Mouse (Mus musculus) midbrain, embryonic 13.5 days (tissue): ENCODE measurements around the gene Ccdc157. TPM values are rescaled to one million over a fixed set of nuclear protein-coding genes. Genes with fewer than 3 reads are reported as not detected.
A peak's percentile ranks its signal among the peaks of the same experiment; 100 is the strongest.
"Not testable (repeated sequence)": the region's sequence is repeated elsewhere in the genome, so short reads cannot be mapped to it uniquely, and the experiment has no call there.

Source experiments
- ATAC-seq: fragments of 200-750 bp; cut with Nextera tagmentation; 2 replicates; pipeline ENCODE4 v1.8.0; 2017; ENCODE audit warnings: mild to moderate bottlenecking, moderate TSS enrichment, moderate library complexity
- H3K27ac ChIP-seq: fragments of 300-500 bp; sonication (generic); 2 replicates; pipeline ENCODE4 v1.5.1; 2015; ENCODE audit warnings: inconsistent platforms, mild to moderate bottlenecking, moderate library complexity
- H3K27me3 ChIP-seq: fragments of 300-500 bp; sonication (generic); 2 replicates; pipeline ENCODE4 v1.6.1; 2015; ENCODE audit warnings: mild to moderate bottlenecking, inconsistent platforms
- H3K36me3 ChIP-seq: fragments of 300-500 bp; sonication (generic); 2 replicates; pipeline ENCODE4 v1.6.1; 2015; ENCODE audit warnings: mild to moderate bottlenecking, inconsistent platforms
- H3K4me1 ChIP-seq: fragments of 300-500 bp; sonication (generic); replicated peaks from 2 replicates; pipeline ENCODE4 v1.6.1; 2015; ENCODE audit warnings: inconsistent platforms
- H3K4me2 ChIP-seq: fragments of 300-500 bp; sonication (generic); replicated peaks from 2 replicates; pipeline ENCODE4 v1.6.1; 2015; ENCODE audit warnings: moderate library complexity, mild to moderate bottlenecking, inconsistent platforms
- H3K4me3 ChIP-seq: fragments of 300-500 bp; sonication (generic); replicated peaks from 2 replicates; pipeline ENCODE4 v1.5.1; 2015; ENCODE audit warnings: mild to moderate bottlenecking, inconsistent platforms
- H3K9ac ChIP-seq: fragments of 300-500 bp; sonication (generic); replicated peaks from 2 replicates; pipeline ENCODE4 v1.6.1; 2015; ENCODE audit warnings: mild to moderate bottlenecking, inconsistent platforms
- H3K9me3 ChIP-seq: fragments of 300-500 bp; sonication (generic); 2 replicates; pipeline ENCODE4 v1.6.1; 2016; ENCODE audit warnings: mild to moderate bottlenecking, inconsistent platforms
- WGBS: fragments of 180-500 bp; shearing (Covaris S2); methylation state at CpG from one replicate; pipeline ENCODE4 v1.1.7; 2015; 5-methylcytosine and 5-hydroxymethylcytosine counted together
- polyA plus RNA-seq: library from polyadenylated mRNA; unstranded; fragments of >200 nt; fragmentation: Nextera tagmentation; extraction: Ambion mirVana; gene quantifications from 2 replicates; pipeline ENCODE4 v1.2.1, GENCODE M21; 2015

Gene Ccdc157
- polyA plus RNA-seq, 1 experiment from 2014 or later, result 8.1 TPM

DNA sequence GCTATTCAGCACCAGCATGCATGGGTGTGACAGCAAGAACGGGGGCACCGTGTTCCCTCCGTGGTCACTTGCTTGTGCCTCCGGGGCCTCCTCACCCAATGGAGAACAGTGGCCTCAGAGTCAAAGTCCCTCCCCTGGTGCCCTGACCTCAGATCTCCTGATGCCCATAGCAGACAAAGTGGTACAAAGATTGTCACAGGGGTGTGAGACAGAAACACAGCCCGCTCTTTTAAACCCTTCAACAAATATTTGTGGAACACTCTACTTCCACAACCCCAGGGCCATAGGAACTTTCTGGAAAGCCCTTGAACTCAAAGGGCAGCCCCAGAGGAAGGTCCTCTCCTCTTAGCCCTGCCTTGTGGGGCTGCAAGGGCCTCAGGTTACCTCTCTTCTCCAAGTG, 37.9 kb downstream of the Ccdc157 start:
- H3K9me3 ChIP-seq, result peaks cover 9% of the 10 kb centered on the region; the same call in 1 of the 2 replicates
- peaks cover 22% of the 10 kb centered on the region for H3K27me3 ChIP-seq
- no peaks in the 10 kb centered on the region for H3K36me3 ChIP-seq
- 82% methylated on average over 5 of the region's 5 CpGs for WGBS
- ATAC-seq, result no peak
- H3K4me2 ChIP-seq, result no peak overlapping the region
- no peak overlapping the region for H3K9ac ChIP-seq
- H3K4me3 ChIP-seq, result no peak overlapping the region
- no peak overlapping the region for H3K27ac ChIP-seq
- peaks cover 16% of the 10 kb centered on the region for H3K4me1 ChIP-seq

DNA sequence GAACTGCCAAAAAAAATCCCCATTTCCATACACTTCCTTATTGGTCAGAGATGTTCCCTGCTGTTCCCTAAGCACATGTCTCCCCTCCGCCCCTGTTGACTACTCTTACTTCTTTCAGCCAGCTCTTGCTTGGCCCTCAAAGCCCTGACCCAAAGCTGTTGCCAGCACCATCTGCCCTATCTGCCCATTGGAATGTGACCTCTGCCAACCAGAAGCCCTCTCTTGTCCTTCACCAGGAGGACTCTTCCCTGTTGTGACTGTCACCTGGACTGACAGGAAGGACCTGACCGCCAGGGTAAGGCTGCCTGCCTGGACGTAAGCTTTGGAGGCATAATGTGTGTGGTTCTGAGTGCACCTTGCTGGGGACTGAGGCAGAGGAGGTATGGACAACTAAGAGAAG, 38.4 kb downstream of the Ccdc157 start:
- Histone ChIP-seq H3K27ac (no peak overlapping the region), H3K9ac (no peak overlapping the region), H3K4me2 (no peak overlapping the region), H3K36me3 (no peaks in the 10 kb centered on the region), H3K4me3 (no peak overlapping the region), H3K27me3 (peaks cover 28% of the 10 kb centered on the region), H3K9me3 (peaks cover 8% of the 10 kb centered on the region; the same call in 1 of the 2 replicates), H3K4me1 (peaks cover 20% of the 10 kb centered on the region)
- no peak for ATAC-seq
- 82% methylated on average over 3 of the region's 3 CpGs for WGBS

DNA sequence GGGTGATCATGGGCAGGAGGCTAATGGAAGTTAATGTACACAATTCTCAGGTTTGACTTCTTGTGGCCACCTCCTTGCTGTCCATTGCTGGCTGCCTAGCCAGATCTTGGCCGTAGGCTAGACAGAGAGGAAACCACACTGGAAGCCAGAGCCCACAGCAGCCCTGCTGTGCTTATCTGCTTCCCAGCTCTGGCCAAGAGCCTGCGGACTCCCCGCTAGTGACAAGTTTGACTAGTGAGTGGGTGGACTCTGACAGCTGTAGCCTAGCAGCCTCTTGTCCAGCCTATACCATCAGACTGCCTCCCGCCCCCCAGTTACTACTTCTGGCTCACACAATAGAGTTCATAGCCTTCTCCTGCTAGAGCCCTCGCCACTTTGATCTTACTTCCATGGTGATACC, 40.5 kb downstream of the Ccdc157 start:
- H3K4me2 ChIP-seq, result no peak overlapping the region
- peaks cover 28% of the 10 kb centered on the region for H3K27me3 ChIP-seq
- no peak overlapping the region for H3K27ac ChIP-seq
- H3K4me3 ChIP-seq, result no peak overlapping the region
- no peaks in the 10 kb centered on the region for H3K36me3 ChIP-seq
- 86% methylated on average over 5 of the region's 5 CpGs for WGBS
- no peak overlapping the region for H3K9ac ChIP-seq
- no peak for ATAC-seq
- H3K4me1 ChIP-seq, result peaks cover 20% of the 10 kb centered on the region
- H3K9me3 ChIP-seq, result no peaks in the 10 kb centered on the region

DNA sequence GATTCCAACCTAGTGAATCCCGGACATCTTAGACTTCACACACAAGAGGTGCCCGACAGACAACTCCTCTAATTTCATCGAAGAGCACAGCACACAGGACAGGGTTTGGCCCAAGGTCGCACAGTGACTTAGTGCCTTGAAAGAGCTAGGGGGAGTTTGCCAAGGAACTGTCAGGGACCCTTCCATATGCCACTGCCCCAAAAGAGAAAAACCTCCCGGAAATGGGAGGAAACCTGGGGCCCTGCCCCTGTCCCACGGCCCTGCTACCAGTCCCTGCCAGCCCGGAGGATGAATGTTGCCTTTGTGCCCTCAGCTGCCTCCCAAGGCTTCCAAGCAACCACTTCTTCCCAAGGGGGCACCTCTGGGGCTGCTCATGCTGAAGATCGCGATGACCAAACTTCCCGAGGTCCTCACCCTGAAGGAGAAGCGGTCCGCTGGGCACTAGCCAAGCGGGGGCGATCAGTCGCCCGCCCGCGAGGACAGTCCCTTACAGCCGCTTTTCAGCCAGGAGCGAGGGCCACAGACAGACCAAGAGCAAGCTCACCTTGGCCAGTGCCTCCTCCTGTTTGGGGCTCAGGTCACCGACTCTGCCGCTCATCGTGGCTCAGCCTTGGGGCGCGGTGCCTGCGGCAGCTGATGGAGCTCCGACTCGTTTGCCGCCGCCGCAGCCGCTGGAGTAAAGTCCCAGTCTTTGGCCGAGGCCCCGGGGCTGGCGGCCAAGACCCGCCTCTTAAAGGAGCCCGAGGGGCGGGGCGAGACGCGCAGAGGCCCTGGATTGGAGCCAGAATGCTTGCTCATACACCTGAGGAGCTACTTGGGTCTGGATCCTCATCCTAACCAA, 41.8 kb downstream of the Ccdc157 start:
- H3K9ac ChIP-seq, result peak overlapping the region; percentile 81
- 3% methylated on average over 41 of the region's 41 CpGs for WGBS
- ATAC-seq, result peak; percentile 61
- H3K4me1 ChIP-seq, result peaks cover 20% of the 10 kb centered on the region
- no peaks in the 10 kb centered on the region for H3K9me3 ChIP-seq
- peak overlapping the region; percentile 62 for H3K4me3 ChIP-seq
- peaks cover 28% of the 10 kb centered on the region for H3K27me3 ChIP-seq
- peak overlapping the region; percentile 88 for H3K4me2 ChIP-seq
- no peaks in the 10 kb centered on the region for H3K36me3 ChIP-seq
- H3K27ac ChIP-seq, result peak overlapping the region; percentile 5; the same call in 1 of the 2 replicates

DNA sequence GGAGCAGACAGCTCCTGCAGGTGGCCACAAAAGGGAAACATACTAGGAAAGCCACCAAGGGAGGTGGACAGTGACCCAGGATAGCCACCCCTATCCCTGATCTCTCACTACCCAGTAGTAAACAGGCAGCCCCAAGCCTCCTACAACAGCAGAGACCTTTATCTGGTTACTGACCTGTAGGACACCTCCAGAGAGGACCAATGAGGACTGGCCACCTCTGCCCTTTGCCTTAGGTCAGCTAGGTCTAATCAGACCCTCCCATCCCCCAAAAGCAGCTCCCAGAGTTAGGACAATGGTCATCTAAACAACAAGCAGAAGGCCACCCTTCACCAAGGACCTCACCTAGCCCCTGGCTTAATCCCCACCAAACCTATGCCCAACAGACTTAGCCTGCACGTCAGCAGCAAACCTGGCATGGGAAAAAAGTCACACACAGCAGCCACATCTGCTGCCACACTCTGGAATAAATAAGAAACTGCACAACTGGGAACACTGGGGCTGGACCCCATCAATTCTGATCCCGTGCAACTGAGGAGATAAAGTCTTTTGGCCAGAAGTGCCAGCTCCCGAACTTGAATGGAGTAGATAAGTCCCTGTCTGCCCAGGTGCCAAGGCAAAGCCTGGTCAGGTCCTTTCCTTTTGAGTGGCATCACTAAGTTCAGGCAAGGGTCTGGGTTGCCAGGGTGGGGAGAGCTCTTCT, 42.6 kb downstream of the Ccdc157 start:
- Histone ChIP-seq H3K4me1 (peaks cover 20% of the 10 kb centered on the region), H3K4me3 (peak overlapping the region; percentile 62), H3K36me3 (no peaks in the 10 kb centered on the region), H3K4me2 (peak overlapping the region; percentile 88), H3K27ac (no peak overlapping the region), H3K27me3 (peaks cover 28% of the 10 kb centered on the region), H3K9ac (peak overlapping the region; percentile 81), H3K9me3 (no peaks in the 10 kb centered on the region)
- peak; percentile 8; the same call in 1 of the 2 replicates for ATAC-seq
- WGBS, result 30% methylated on average over 3 of the region's 3 CpGs

DNA sequence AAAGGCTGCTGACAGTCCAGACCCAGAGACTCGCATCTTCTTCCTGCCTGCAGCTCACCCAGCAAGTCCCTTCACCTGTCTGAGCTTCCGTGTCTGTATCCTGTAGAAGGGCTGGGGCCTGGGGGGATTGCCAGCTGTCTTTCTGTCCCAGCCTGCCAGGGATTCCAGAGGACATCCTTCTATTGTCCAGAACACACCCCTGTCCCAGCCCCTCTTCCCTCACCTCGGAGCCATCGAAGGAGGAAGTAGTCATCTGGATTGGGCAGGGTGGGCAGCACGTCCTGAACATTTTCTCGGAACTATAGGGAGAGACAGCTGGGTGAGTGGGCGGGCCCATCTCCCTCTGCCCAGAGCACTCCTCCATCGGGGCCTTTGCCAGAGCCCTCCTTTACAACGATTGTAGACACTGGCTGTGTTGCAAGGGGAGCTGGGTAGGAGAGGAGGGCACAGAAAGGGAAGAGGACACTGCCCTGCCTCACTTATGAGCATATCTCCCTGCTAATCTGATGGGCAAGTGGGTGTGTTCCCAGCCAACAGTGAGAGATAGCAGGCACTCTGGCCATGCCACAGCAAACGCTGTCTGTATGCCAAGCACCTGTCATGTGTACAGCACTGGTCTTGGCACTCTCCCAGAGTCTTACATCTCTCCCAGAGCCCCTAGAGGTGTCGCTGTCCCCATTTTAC, 43.5 kb downstream of the Ccdc157 start:
- no peak overlapping the region for H3K4me2 ChIP-seq
- no peak overlapping the region for H3K4me3 ChIP-seq
- H3K36me3 ChIP-seq, result no peaks in the 10 kb centered on the region
- H3K27ac ChIP-seq, result no peak overlapping the region
- WGBS, result 66% methylated on average over 11 of the region's 11 CpGs
- H3K9me3 ChIP-seq, result no peaks in the 10 kb centered on the region
- no peak for ATAC-seq
- no peak overlapping the region for H3K9ac ChIP-seq
- peaks cover 20% of the 10 kb centered on the region for H3K4me1 ChIP-seq
- H3K27me3 ChIP-seq, result peaks cover 28% of the 10 kb centered on the region

DNA sequence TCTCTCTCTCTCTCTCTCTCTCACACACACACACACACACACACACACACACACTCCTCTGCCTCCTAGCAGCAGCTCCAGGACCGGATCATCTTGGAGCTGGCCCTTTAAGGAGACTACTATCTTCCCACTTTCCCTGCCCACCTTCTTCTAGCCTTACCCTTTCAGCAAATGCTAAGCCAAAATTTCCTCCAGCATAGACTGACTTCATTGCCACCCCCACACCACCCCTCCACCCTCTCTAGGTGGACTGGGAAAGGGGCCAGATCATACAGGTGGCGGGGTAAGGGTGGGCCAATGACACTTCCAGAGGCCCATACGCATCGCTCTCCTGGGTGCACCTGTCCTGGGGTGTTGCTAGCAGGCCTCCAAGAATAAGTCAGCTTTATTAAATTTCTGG, 44.7 kb downstream of the Ccdc157 start:
- 93% methylated on average over 4 of the region's 4 CpGs for WGBS
- no peak overlapping the region for H3K4me2 ChIP-seq

DNA sequence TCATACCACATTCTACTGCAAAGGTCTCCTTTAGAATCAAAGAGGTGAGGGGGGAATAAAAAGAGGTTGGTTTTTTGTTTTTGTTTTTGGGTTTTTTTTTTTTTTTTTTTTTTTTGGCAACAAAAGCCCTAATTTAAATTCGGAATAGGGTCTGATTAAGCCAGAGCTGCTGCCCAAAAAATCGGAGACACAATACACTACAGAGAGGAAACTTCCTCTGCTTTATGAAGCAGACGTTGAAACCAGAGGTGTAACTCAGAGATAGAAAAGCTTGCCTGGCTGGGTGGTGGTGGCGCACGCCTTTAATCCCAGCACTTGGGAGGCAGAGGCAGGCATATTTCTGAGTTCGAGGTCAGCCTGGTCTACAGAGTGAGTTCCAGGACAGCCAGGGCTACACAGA, 45.6 kb downstream of the Ccdc157 start:
- H3K9me3 ChIP-seq, H3K27ac ChIP-seq, ATAC-seq, H3K4me2 ChIP-seq, H3K9ac ChIP-seq, H3K4me3 ChIP-seq: not testable (repeated sequence)
- 73% methylated on average over 6 of the region's 6 CpGs for WGBS
- Histone ChIP-seq H3K27me3 (peaks cover 20% of the 10 kb centered on the region), H3K36me3 (peaks cover 10% of the 10 kb centered on the region), H3K4me1 (peaks cover 20% of the 10 kb centered on the region)

More for the DNA sequence above, 44.7 kb downstream of the Ccdc157 start:
- H3K9ac ChIP-seq, result no peak overlapping the region
- no peak overlapping the region for H3K4me3 ChIP-seq
- H3K4me1 ChIP-seq, result peaks cover 20% of the 10 kb centered on the region
- H3K9me3 ChIP-seq, result no peaks in the 10 kb centered on the region
- peaks cover 28% of the 10 kb centered on the region for H3K27me3 ChIP-seq
- H3K27ac ChIP-seq, result no peak overlapping the region
- no peak for ATAC-seq
- H3K36me3 ChIP-seq, result peaks cover 8% of the 10 kb centered on the region

DNA sequence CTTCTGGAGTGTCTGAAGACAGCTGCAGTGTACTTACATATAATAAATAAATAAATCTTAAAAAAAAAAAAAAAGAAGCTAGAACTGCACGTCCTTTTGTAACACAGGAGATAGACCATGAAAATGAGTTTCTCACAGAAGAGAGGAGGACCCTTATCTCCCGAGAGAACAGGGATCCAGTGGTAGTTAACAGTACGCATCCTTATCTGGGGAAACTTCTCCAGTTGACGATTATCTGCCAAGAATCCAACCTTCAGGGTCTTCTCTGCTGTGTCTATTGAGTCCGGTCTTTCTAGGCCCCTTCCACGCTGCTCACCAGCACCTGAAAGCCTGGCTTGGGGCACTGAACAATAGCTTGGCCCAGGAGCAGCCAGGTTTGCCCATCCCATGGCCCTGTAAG, 46.1 kb downstream of the Ccdc157 start:
- H3K36me3 ChIP-seq, result peaks cover 10% of the 10 kb centered on the region
- H3K9ac ChIP-seq, result no peak overlapping the region
- H3K9me3 ChIP-seq, result no peaks in the 10 kb centered on the region
- H3K4me1 ChIP-seq, result peaks cover 19% of the 10 kb centered on the region
- WGBS, result 89% methylated on average over 6 of the region's 6 CpGs
- H3K27ac ChIP-seq, result no peak overlapping the region
- H3K27me3 ChIP-seq, result peaks cover 15% of the 10 kb centered on the region
- no peak overlapping the region for H3K4me3 ChIP-seq
- ATAC-seq, result no peak
- no peak overlapping the region for H3K4me2 ChIP-seq

DNA sequence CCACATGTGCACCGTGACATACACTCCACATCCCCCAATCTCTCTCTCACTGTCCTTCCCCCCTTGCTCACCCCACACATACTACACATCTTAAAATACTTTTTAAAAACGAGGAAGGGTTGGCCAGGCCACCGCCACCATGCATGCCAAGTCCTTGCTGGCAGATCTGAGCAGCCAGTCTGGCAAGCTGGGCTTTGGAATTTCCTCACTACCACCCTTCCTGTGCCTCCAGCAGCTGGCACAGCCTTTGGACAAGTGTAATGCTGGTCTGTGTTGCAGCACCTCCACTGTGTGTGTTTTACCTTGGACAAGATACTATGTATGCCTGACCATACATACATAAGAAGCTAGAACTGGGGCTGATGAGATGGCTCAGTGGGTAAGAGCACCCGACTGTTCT, 46.6 kb downstream of the Ccdc157 start:
- no peak overlapping the region for H3K4me3 ChIP-seq
- peaks cover 15% of the 10 kb centered on the region for H3K4me1 ChIP-seq
- H3K36me3 ChIP-seq, result peaks cover 15% of the 10 kb centered on the region
- H3K9ac ChIP-seq, result no peak overlapping the region
- no peak for ATAC-seq
- H3K4me2 ChIP-seq, result no peak overlapping the region
- no peaks in the 10 kb centered on the region for H3K9me3 ChIP-seq
- WGBS, result 84% methylated on average over 4 of the region's 4 CpGs
- H3K27ac ChIP-seq, result no peak overlapping the region
- H3K27me3 ChIP-seq, result peaks cover 15% of the 10 kb centered on the region

DNA sequence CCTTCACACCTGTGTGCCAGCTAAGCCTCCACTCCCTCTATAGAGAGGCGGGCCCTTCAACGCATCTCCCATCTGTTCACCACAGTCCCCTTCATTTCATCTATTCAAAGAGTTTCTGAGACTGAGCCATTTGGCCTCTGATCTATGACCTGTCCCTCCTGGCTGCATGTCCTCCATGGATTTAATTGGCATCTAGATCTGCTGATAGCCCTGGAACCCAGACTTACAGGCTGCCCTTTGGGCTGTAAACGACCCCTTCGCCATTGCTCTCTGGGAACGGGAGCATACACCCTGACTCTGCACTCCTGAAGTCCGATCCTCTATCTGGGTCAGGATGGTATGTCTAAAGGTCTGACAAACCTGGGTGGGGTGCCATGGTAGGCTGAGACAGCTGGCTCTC, 47.2 kb downstream of the Ccdc157 start:
- Histone ChIP-seq H3K9ac (no peak overlapping the region), H3K9me3 (no peaks in the 10 kb centered on the region), H3K4me2 (no peak overlapping the region), H3K36me3 (peaks cover 19% of the 10 kb centered on the region), H3K4me3 (no peak overlapping the region), H3K27ac (no peak overlapping the region), H3K27me3 (peaks cover 12% of the 10 kb centered on the region), H3K4me1 (peaks cover 10% of the 10 kb centered on the region)
- ATAC-seq, result no peak
- WGBS, result 84% methylated on average over 6 of the region's 6 CpGs

DNA sequence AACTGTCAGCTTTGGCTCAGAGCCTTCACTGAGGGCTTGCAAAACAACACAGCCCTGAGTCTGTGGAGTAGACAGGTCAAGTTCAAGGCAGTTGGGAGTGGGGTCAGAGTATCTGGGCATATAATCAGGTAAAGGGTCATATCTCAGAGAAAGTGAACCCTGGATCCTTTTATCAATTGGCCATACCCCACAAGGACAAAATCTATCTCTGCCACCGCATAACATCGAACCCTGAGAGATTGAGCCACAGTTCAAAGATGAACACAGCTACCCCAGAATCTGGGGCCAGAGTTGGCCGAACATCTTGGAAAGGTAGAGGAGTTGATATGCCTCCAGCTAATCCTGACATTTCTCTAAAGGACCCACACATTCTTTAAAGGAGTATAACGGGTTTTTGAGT, 48.1 kb downstream of the Ccdc157 start:
- Histone ChIP-seq H3K9ac (no peak overlapping the region), H3K4me2 (no peak overlapping the region), H3K9me3 (no peaks in the 10 kb centered on the region), H3K4me3 (no peak overlapping the region), H3K27me3 (0 out of 2 replicates have a peak, but pooled peaks cover 3% of the 10 kb centered on the region), H3K36me3 (peaks cover 19% of the 10 kb centered on the region), H3K27ac (no peak overlapping the region), H3K4me1 (0 out of 2 replicates have a peak, but pooled peaks cover 2% of the 10 kb centered on the region)
- ATAC-seq, result no peak
- 92% methylated on average over 4 of the region's 4 CpGs for WGBS
